Comparison of ENCODE assay signal across 17 mouse cellular contexts in the genomic region with DNA sequence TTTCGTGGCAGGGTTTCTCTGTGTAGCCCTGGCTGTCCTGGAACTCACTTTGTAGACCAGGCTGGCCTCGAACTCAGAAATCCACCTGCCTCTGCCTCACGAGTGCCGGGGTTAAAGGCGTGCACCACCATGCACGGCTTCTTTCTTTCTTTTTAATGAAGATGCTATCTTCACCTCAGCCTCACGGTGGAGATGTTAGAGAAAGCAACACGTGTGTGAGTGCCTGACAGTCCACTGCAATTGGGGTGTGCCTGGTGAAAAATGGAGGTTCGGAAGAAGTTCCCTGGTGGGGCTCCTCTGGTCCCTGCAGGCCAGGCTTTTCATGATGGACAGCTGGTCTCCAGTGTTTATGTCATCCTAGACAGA. TPM values are rescaled to one million over a fixed set of nuclear protein-coding genes. Genes with fewer than 3 reads are reported as not detected.
DNase-seq lines count a peak whose midpoint lies in the region; ATAC-seq and TF ChIP-seq lines count a peak whose summit lies in the region.
"Had no signal": no experiment of that assay in that cellular context is flagged by ENCODE, and none has a peak within 500 bp of the region (broad histone marks: within the 10 kb centered on the region; RNA-seq: fewer than 3 reads in every experiment).

No protein-coding gene starts in this region.

- DNase-seq in cerebellum, adult 9-10 months = peak; percentile 65
- DNase-seq in cerebellum, adult 11 months = no peak
- DNase-seq in hindbrain, postnatal 0 days (ENCODE audit: low spot score) = no peak
- DNase-seq in hindbrain, embryonic 14.5 days (ENCODE audit: low spot score) = no peak
- peak; percentile 26 for DNase-seq in ZHBTc4 (ENCODE audit: low read depth, low spot score)
- no peak for DNase-seq in right cerebral cortex, postnatal 10 days (ENCODE audit: low spot score in 2 of 2)
- no peak for DNase-seq in forebrain, embryonic 10.5 days (ENCODE audit: extremely low spot score, low spot score)

- no peak overlapping the region for H3K4me2 ChIP-seq in hindbrain, postnatal 0 days (ENCODE audit: low read depth, low read length)
- no peak overlapping the region for H3K4me2 ChIP-seq in hindbrain, embryonic 14.5 days (replicated peaks)

- 56% methylated on average over 9 of the region's 9 CpGs for WGBS in hindbrain, postnatal 0 days
- WGBS in hindbrain, embryonic 14.5 days = 58% methylated on average over 9 of the region's 9 CpGs
- 59% methylated on average over 9 of the region's 9 CpGs for WGBS in forebrain, embryonic 10.5 days

- no peaks in the 10 kb centered on the region for H3K36me3 ChIP-seq in hindbrain, postnatal 0 days (ENCODE audit: insufficient read depth, low read length)
- no peaks in the 10 kb centered on the region for H3K36me3 ChIP-seq in hindbrain, embryonic 14.5 days (replicated peaks; ENCODE audit: control insufficient read depth, insufficient read depth)
- H3K36me3 ChIP-seq in forebrain, embryonic 10.5 days (replicated peaks) = no peaks in the 10 kb centered on the region
- H3K36me3 ChIP-seq: embryonic facial prominence, embryonic 10.5 days; embryonic facial prominence, embryonic 13.5 days; G1E; heart, embryonic 15.5 days; hindbrain, embryonic 10.5 days had no signal

- TF ChIP-seq CTCF in hindbrain, postnatal 0 days (IDR thresholded peaks at IDR 0.05; ENCODE audit: low read depth) = 0 out of 2 replicates have a peak, but pooled peaks have one; percentile 14

- no peaks in the 10 kb centered on the region for H3K4me1 ChIP-seq in hindbrain, postnatal 0 days (ENCODE audit: insufficient read depth, low read length)
- H3K4me1 ChIP-seq in hindbrain, embryonic 14.5 days (replicated peaks; ENCODE audit: control insufficient read depth, insufficient read depth, low read length) = 0 out of 2 replicates have a peak, but pooled peaks cover 6% of the 10 kb centered on the region
- peaks cover 9% of the 10 kb centered on the region for H3K4me1 ChIP-seq in forebrain, embryonic 10.5 days

- H3K4me3 ChIP-seq in hindbrain, postnatal 0 days (ENCODE audit: low read length) = no peak overlapping the region
- no peak overlapping the region for H3K4me3 ChIP-seq in hindbrain, embryonic 14.5 days (replicated peaks; ENCODE audit: low read length)
- H3K4me3 ChIP-seq in forebrain, embryonic 10.5 days = no peak overlapping the region
- H3K4me3 ChIP-seq: erythroblast, embryonic 14.5 days had no signal

- no peak overlapping the region for H3K9ac ChIP-seq in hindbrain, postnatal 0 days (replicated peaks; ENCODE audit: low read length)
- no peak overlapping the region for H3K9ac ChIP-seq in hindbrain, embryonic 14.5 days

- no peaks in the 10 kb centered on the region for H3K9me3 ChIP-seq in hindbrain, postnatal 0 days (ENCODE audit: low read length)
- no peaks in the 10 kb centered on the region for H3K9me3 ChIP-seq in hindbrain, embryonic 14.5 days (ENCODE audit: control insufficient read depth, low read length)
- no peaks in the 10 kb centered on the region for H3K9me3 ChIP-seq in forebrain, embryonic 10.5 days
- H3K9me3 ChIP-seq: embryonic facial prominence, embryonic 10.5 days; embryonic facial prominence, embryonic 13.5 days; forebrain, embryonic 13.5 days; heart, embryonic 15.5 days; hindbrain, embryonic 10.5 days had no signal

- no peaks in the 10 kb centered on the region for H3K27me3 ChIP-seq in hindbrain, postnatal 0 days (ENCODE audit: insufficient read depth, low read length)
- peaks cover 14% of the 10 kb centered on the region for H3K27me3 ChIP-seq in hindbrain, embryonic 14.5 days (ENCODE audit: control insufficient read depth, insufficient read depth, low read length)
- H3K27me3 ChIP-seq in forebrain, embryonic 10.5 days (ENCODE audit: poor library complexity, severe bottlenecking) = peaks cover 33% of the 10 kb centered on the region

- no peak overlapping the region for H3K27ac ChIP-seq in hindbrain, postnatal 0 days
- H3K27ac ChIP-seq in hindbrain, embryonic 14.5 days = no peak overlapping the region
- H3K27ac ChIP-seq in forebrain, embryonic 10.5 days = no peak overlapping the region
- H3K27ac ChIP-seq: embryonic facial prominence, embryonic 13.5 days; forebrain, embryonic 13.5 days; heart, adult 2 months; heart, embryonic 15.5 days had no signal

- no peak for ATAC-seq in hindbrain, postnatal 0 days
- ATAC-seq in hindbrain, embryonic 14.5 days (ENCODE audit: low FRiP score) = no peak
- ATAC-seq: inflammation-experienced regulatory T-cells, adult 6 months; Patski had no signal

RNA-seq across cellular contexts. Expression of a gene that starts 57.2 kb away (rescaled TPM):
- total RNA-seq in hindbrain, postnatal 0 days (2014; rRNA removed) = 12.6 and 16.8 TPM in 2 replicates
- polyA plus RNA-seq in hindbrain, postnatal 0 days (2015; fragmentation: Nextera tagmentation; extraction: Ambion mirVana) = 36.3 TPM in 2 replicates
- 36.0 and 36.3 TPM in 2 replicates for polyA plus RNA-seq in hindbrain, embryonic 14.5 days (2014; fragmentation: Nextera tagmentation; extraction: Ambion mirVana)
- 73.7 and 80.9 TPM in 2 replicates for polyA plus RNA-seq in forebrain, embryonic 10.5 days (2016; fragmentation: Nextera tagmentation; extraction: Ambion mirVana)

RNA-seq across cellular contexts. Expression of a gene that starts 57.5 kb away (rescaled TPM):
- 4.3 and 4.7 TPM in 2 replicates for total RNA-seq in hindbrain, postnatal 0 days (2014; rRNA removed)
- polyA plus RNA-seq in hindbrain, postnatal 0 days (2015; fragmentation: Nextera tagmentation; extraction: Ambion mirVana) = 8.4 and 9.8 TPM in 2 replicates
- 8.6 and 9.7 TPM in 2 replicates for polyA plus RNA-seq in hindbrain, embryonic 14.5 days (2014; fragmentation: Nextera tagmentation; extraction: Ambion mirVana)
- 69.5 and 71.7 TPM in 2 replicates for polyA plus RNA-seq in forebrain, embryonic 10.5 days (2016; fragmentation: Nextera tagmentation; extraction: Ambion mirVana)

Comparison
In these comparisons a context has a peak if more than half of its experiments do, and no peak if none do; other contexts are left out.
1. DNase-seq: peak in cerebellum, adult 9-10 months (single experiment) and ZHBTc4 (single experiment); none in cerebellum, adult 11 months (single experiment), hindbrain, postnatal 0 days (single experiment), hindbrain, embryonic 14.5 days (single experiment), right cerebral cortex, postnatal 10 days (0 of 2) and forebrain, embryonic 10.5 days (single experiment).